Mouse (Mus musculus) neural tube, embryonic 11.5 days (tissue): ENCODE data around the gene Wdr46. TPM values are rescaled to one million over a fixed set of nuclear protein-coding genes. Genes with fewer than 3 reads are reported as not detected.

Experiments used
- ATAC-seq: fragments of 200-750 bp; cut with Nextera tagmentation; 2 replicates; pipeline ENCODE4 v1.8.0; 2017; ENCODE audit warnings: moderate number of reproducible peaks, mild to moderate bottlenecking, moderate TSS enrichment, moderate library complexity; ENCODE audit not compliant: insufficient read depth, low FRiP score, low TSS enrichment
- DNase-seq: peaks from one replicate; pipeline ENCODE4 v3.0.0-alpha.2; 2015; ENCODE audit warnings: low spot score
- H3K27ac ChIP-seq: fragments of 300-500 bp; sonication (generic); 2 replicates; pipeline ENCODE4 v1.5.1; 2014; ENCODE audit warnings: low read depth, mild to moderate bottlenecking, low read length
- H3K27me3 ChIP-seq: fragments of 300-500 bp; sonication (generic); 2 replicates; pipeline ENCODE4 v1.6.1; 2014; ENCODE audit warnings: mild to moderate bottlenecking, low read length, mixed read lengths; ENCODE audit not compliant: control insufficient read depth, insufficient read depth
- H3K36me3 ChIP-seq: fragments of 300-500 bp; sonication (generic); 2 replicates; pipeline ENCODE4 v1.6.1; 2014; ENCODE audit warnings: mild to moderate bottlenecking, low read length, moderate library complexity, mixed read lengths; ENCODE audit not compliant: control insufficient read depth, insufficient read depth
- H3K4me1 ChIP-seq: fragments of 300-500 bp; sonication (generic); 2 replicates; pipeline ENCODE4 v1.6.1; 2014; ENCODE audit warnings: low read length, mixed read lengths; ENCODE audit not compliant: control insufficient read depth, insufficient read depth
- H3K4me2 ChIP-seq: fragments of 300-500 bp; sonication (generic); 2 replicates; pipeline ENCODE4 v1.6.1; 2014; ENCODE audit warnings: low read depth, mild to moderate bottlenecking, moderate library complexity
- H3K4me3 ChIP-seq: fragments of 300-500 bp; sonication (generic); 2 replicates; pipeline ENCODE4 v1.5.1; 2014; ENCODE audit warnings: low read depth, low read length
- H3K9ac ChIP-seq: fragments of 300-500 bp; sonication (generic); 2 replicates; pipeline ENCODE4 v1.6.1; 2014; ENCODE audit warnings: mild to moderate bottlenecking, low read length
- H3K9me3 ChIP-seq: fragments of 300-500 bp; sonication (generic); 2 replicates; pipeline ENCODE4 v1.6.1; 2016; ENCODE audit warnings: low read length; ENCODE audit not compliant: control insufficient read depth
- WGBS: fragments of 180-500 bp; shearing (Covaris S2); extraction: QIAGEN DNeasy Blood & Tissue Kit; methylation state at CpG from one replicate; pipeline ENCODE4 v1.1.7; 2014; 5-methylcytosine and 5-hydroxymethylcytosine counted together
- polyA plus RNA-seq: library from polyadenylated mRNA; unstranded; fragments of >200 nt; fragmentation: Nextera tagmentation; extraction: Ambion mirVana; gene quantifications from 2 replicates; pipeline ENCODE4 v1.2.1, GENCODE M21; 2014

Gene Wdr46
- polyA plus RNA-seq, 1 experiment from 2014 or later = 29.5 TPM

DNA sequence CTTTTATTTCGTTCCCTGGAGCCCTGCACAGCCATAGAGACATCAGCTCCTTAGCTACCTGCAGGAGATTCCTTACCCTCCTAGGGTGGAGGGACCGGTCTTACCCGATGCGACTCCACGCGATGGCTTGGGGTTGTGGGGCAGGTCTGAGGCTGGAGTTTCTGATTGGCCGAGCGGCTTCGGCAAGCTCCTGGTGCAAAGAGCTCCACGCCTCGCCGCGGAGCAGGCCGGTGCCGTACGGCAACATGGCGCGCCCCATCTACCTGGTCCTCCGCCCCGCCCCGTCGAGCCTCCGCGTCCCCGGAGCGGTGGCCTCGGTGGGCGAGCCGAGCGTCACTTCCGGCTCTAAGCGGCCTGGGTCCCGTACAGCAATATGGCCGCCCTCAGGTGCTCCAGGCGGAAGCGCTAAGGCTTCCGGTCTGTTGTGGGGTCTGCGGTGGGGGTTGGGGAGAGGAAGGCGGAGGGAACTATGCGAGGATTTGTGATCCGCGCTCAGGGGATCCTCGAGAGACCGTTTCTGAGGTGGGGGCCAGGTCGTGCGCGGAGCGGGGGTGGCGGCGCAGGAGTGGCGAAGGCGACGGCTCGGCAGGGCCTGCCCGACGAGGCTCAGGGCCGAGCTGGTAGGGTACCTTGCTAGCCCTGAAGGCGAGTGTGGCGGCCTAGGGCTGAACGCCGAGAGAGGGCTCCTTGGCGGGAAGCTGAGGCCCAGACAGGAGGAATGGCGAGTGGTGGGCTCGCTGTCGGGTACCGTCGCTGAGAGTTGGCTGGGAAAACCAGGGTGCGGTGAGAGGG is 31.2 kb upstream of the Wdr46 start, which contains the start of gene Daxx:
Daxx (plus strand) TSS at position 338 of the 792 bp plus-strand sequence.
- under 1% methylated on average over 68 of the region's 68 CpGs for WGBS
- peak within 1 kb of the TSS; percentile 77 for H3K9ac ChIP-seq
- peak within 1 kb of the TSS; percentile 68 for H3K4me2 ChIP-seq
- H3K9me3 ChIP-seq = no peaks in the 10 kb centered on the region
- peak within 1 kb of the TSS; percentile 85 for H3K27ac ChIP-seq
- H3K4me3 ChIP-seq = peak within 1 kb of the TSS; percentile 85
- peak; percentile 99 for DNase-seq
- H3K36me3 ChIP-seq = peaks cover 23% of the 10 kb centered on the region
- peaks cover 15% of the 10 kb centered on the region for H3K4me1 ChIP-seq
- no peaks in the 10 kb centered on the region for H3K27me3 ChIP-seq
- ATAC-seq = peak; percentile 95

DNA sequence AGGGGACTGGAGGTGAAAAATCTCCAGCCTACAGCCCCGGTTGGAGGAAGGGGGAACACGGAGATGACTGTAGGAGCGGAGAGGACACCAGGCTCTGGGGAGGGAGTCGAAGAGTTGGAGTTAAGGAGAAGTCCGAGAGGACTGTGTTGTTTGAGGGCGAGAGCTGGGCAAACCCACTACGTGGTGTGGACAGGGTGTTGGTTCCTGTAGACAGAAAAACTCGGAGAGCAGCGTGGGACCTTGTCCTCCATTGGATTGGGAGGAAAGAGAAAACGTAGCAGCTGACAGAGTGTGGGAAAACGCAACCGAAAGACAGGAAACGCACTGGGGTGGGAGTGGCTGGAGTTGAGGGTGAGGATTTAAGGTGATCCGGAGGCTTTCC is 30.6 kb upstream of the Wdr46 start:
- Histone ChIP-seq H3K27ac (peak overlapping the region; percentile 79), H3K36me3 (peaks cover 23% of the 10 kb centered on the region), H3K27me3 (no peaks in the 10 kb centered on the region), H3K4me3 (peak overlapping the region; percentile 85), H3K4me2 (peak overlapping the region; percentile 68), H3K4me1 (peaks cover 15% of the 10 kb centered on the region), H3K9me3 (no peaks in the 10 kb centered on the region), H3K9ac (peak overlapping the region; percentile 77)
- no peak for ATAC-seq
- WGBS = under 1% methylated on average over 14 of the region's 14 CpGs
- DNase-seq = no peak

- H3K27me3 ChIP-seq = no peaks in the 10 kb centered on the region
- peak overlapping the region; percentile 77 for H3K9ac ChIP-seq
- no peak for DNase-seq
- no peaks in the 10 kb centered on the region for H3K9me3 ChIP-seq
- H3K4me2 ChIP-seq = peak overlapping the region; percentile 68
- H3K4me3 ChIP-seq = peak overlapping the region; percentile 85
- H3K4me1 ChIP-seq = peaks cover 15% of the 10 kb centered on the region
- ATAC-seq = no peak
- H3K27ac ChIP-seq = no peak overlapping the region
- H3K36me3 ChIP-seq = peaks cover 23% of the 10 kb centered on the region
- 56% methylated on average over 11 of the region's 11 CpGs for WGBS
Measured at GRCm38 (mm10) chr17:33910346-33911051, 30.0 kb upstream of the Wdr46 start.

- no peaks in the 10 kb centered on the region for H3K27me3 ChIP-seq
- no peak for ATAC-seq
- H3K4me3 ChIP-seq = no peak overlapping the region
- no peak overlapping the region for H3K27ac ChIP-seq
- WGBS = 94% methylated on average over 31 of the region's 31 CpGs
- H3K4me2 ChIP-seq = no peak overlapping the region; the same call in 1 of the 2 replicates
- no peak for DNase-seq
- H3K9ac ChIP-seq = no peak overlapping the region
- H3K9me3 ChIP-seq = no peaks in the 10 kb centered on the region
- peaks cover 23% of the 10 kb centered on the region for H3K36me3 ChIP-seq
- peaks cover 15% of the 10 kb centered on the region for H3K4me1 ChIP-seq
Measured at GRCm38 (mm10) chr17:33911052-33911812, 29.2 kb upstream of the Wdr46 start.

- Histone ChIP-seq H3K36me3 (peaks cover 23% of the 10 kb centered on the region), H3K27me3 (no peaks in the 10 kb centered on the region), H3K9me3 (no peaks in the 10 kb centered on the region), H3K4me3 (no peak overlapping the region), H3K4me1 (peaks cover 19% of the 10 kb centered on the region), H3K9ac (no peak overlapping the region), H3K4me2 (no peak overlapping the region), H3K27ac (no peak overlapping the region)
- WGBS = 93% methylated on average over 28 of the region's 28 CpGs
- ATAC-seq (no peak), DNase-seq (no peak)
Measured at GRCm38 (mm10) chr17:33911813-33912414, 28.5 kb upstream of the Wdr46 start.

DNA sequence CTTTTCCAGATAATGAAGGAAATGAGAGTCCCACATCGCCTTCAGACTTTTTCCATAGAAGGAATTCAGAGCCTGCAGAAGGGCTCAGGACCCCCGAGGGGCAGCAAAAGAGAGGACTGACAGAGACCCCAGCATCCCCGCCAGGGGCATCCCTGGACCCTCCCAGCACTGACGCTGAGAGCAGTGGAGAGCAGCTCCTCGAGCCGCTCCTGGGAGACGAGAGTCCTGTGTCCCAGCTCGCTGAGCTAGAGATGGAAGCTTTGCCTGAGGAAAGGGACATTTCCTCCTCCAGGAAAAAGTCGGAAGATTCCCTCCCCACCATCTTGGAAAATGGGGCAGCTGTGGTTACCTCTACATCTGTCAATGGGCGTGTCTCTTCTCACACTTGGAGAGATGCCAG is 27.2 kb upstream of the Wdr46 start:
- no peak for ATAC-seq
- 94% methylated on average over 10 of the region's 10 CpGs for WGBS
- peaks cover 23% of the 10 kb centered on the region for H3K36me3 ChIP-seq

DNA sequence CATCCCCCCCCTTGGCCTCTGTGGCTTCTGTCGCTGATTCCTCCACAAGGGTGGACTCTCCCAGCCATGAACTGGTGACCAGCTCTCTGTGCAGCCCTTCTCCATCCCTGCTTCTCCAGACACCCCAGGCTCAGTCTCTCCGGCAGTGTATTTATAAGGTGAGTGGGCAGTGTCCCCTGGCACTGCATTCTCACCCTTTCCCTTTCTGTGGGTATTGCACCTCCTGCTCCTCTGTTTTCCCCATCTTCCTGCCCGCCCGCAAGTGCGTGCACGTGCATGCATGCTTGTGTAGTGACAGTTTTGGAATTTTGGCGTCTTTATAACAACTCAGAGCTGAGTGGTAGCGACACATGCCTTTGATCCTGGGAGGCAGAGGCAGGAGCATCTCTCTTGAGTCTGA is 26.6 kb upstream of the Wdr46 start:
- H3K36me3 ChIP-seq = peaks cover 23% of the 10 kb centered on the region
- WGBS = 96% methylated on average over 8 of the region's 8 CpGs
- no peak overlapping the region for H3K4me2 ChIP-seq
- H3K9ac ChIP-seq = no peak overlapping the region
- DNase-seq (no peak), ATAC-seq (no peak)
- no peaks in the 10 kb centered on the region for H3K27me3 ChIP-seq
- H3K4me3 ChIP-seq = no peak overlapping the region
- peaks cover 17% of the 10 kb centered on the region for H3K4me1 ChIP-seq
- no peaks in the 10 kb centered on the region for H3K9me3 ChIP-seq
- H3K27ac ChIP-seq = no peak overlapping the region

More for the DNA sequence above, 27.2 kb upstream of the Wdr46 start:
- H3K4me2 ChIP-seq = no peak overlapping the region
- peaks cover 14% of the 10 kb centered on the region for H3K4me1 ChIP-seq
- H3K9me3 ChIP-seq = no peaks in the 10 kb centered on the region
- H3K27me3 ChIP-seq = no peaks in the 10 kb centered on the region
- no peak overlapping the region for H3K4me3 ChIP-seq
- H3K9ac ChIP-seq = no peak overlapping the region
- no peak for DNase-seq
- no peak overlapping the region for H3K27ac ChIP-seq

DNA sequence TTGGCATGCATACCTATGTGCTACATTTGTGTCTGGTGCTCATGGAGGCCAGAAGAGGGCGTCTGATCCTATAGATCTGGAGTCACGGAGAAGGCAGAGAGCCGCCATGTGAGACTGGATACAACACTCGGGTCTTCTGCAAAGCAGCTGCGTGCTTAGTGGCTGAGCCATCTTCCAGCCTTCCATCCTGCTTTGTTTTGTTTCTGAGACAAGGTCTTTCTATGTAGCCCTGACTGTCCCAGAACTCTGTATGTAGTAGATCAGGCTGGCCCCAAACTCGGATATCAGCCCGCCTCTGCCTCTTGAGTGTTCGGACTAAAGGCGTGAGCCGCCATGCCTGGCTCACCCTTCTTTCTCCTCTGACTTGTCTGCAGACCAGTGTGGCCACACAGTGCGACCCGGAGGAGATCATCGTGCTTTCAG is 25.5 kb upstream of the Wdr46 start:
- DNase-seq (no peak), ATAC-seq (no peak)
- Histone ChIP-seq H3K27ac (no peak overlapping the region), H3K36me3 (peaks cover 23% of the 10 kb centered on the region), H3K4me2 (no peak overlapping the region; the same call in 1 of the 2 replicates), H3K9ac (no peak overlapping the region), H3K27me3 (no peaks in the 10 kb centered on the region), H3K9me3 (no peaks in the 10 kb centered on the region), H3K4me3 (no peak overlapping the region; the same call in 1 of the 2 replicates), H3K4me1 (peaks cover 24% of the 10 kb centered on the region)
- 73% methylated on average over 13 of the region's 13 CpGs for WGBS
